Mouse (Mus musculus): ENCODE data around the gene Ankrd13b. TPM values are rescaled to one million over a fixed set of nuclear protein-coding genes. Genes with fewer than 3 reads are reported as not detected.

Ankrd13b gene
- polyA plus RNA-seq, 1 experiment from 2014 or later = 3.5 TPM

DNA sequence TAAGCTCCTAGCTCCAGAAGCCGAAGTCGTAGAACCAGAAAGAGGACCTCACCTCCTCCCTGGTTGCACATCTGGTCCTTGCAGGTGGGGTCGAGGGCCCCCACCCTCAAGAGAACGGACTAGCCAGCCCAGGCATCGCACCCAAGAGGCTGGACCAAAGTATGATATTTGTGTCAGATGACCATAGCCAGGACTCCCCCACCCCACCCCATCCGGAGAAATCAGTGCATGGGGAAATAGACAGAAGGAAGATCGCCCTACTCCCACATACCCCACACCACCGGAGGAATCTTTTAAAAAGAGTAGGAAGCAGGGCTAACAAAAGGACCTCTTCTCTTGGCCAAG, 26.4 kb downstream of the Ankrd13b start:
- Histone ChIP-seq H3K36me3 (peaks cover 8% of the 10 kb centered on the region; the same call in 1 of the 2 replicates), H3K9me3 (no peaks in the 10 kb centered on the region), H3K4me3 (peak overlapping the region; percentile 77), H3K4me1 (peaks cover 57% of the 10 kb centered on the region), H3K27ac (peak overlapping the region; percentile 91), H3K27me3 (ENCODE audit: insufficient read depth, poor library complexity, severe bottlenecking) (peaks cover 76% of the 10 kb centered on the region)
- 29% methylated on average over 8 of the region's 8 CpGs for WGBS
- DNase-seq (ENCODE audit: low spot score) = no peak

- H3K9me3 ChIP-seq = no peaks in the 10 kb centered on the region
- H3K4me1 ChIP-seq = peaks cover 51% of the 10 kb centered on the region
- peak; percentile 92 for DNase-seq (ENCODE audit: low spot score)
- H3K4me3 ChIP-seq = peak within 1 kb of the TSS; percentile 77
- peaks cover 70% of the 10 kb centered on the region for H3K27me3 ChIP-seq (ENCODE audit: insufficient read depth, poor library complexity, severe bottlenecking)
- under 1% methylated on average over 62 of the region's 73 CpGs for WGBS
- peak within 1 kb of the TSS; percentile 91 for H3K27ac ChIP-seq
- peaks cover 13% of the 10 kb centered on the region; the same call in 1 of the 2 replicates for H3K36me3 ChIP-seq
Measured at GRCm38 (mm10) chr11:77462283-77463100, 27.0 kb downstream of the Ankrd13b start, which contains the start of gene Coro6. TSS of gene Coro6 (plus strand) at chr11:77462411.

DNA sequence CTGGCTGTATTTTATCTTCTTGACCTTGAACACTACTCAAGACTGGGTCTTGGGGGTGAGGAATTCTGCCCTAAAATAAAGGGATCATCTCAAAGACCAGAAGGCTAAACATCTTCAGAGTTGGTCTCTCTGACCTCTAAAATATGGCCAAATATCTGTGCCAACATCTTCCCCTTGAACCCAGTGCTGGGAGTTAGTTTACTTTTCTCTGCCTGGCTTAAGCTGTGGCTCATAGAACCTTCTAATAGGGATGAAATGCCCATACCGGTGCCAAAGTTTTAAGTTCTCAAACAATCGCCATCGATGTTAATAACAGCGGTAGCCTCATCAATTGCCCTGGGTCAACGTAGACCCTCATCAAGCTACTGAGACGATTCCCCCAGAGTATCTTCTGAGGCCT, 27.6 kb downstream of the Ankrd13b start:
- Histone ChIP-seq H3K9me3 (no peaks in the 10 kb centered on the region), H3K36me3 (peaks cover 16% of the 10 kb centered on the region; the same call in 1 of the 2 replicates), H3K27me3 (ENCODE audit: insufficient read depth, poor library complexity, severe bottlenecking) (peaks cover 64% of the 10 kb centered on the region), H3K4me1 (peaks cover 45% of the 10 kb centered on the region), H3K27ac (peak overlapping the region; percentile 91), H3K4me3 (peak overlapping the region; percentile 77)
- 6% methylated on average over 6 of the region's 6 CpGs for WGBS
- DNase-seq (ENCODE audit: low spot score) = no peak

GRCm38 (mm10) chr11:77456866-77457265, 32.6 kb downstream of the Ankrd13b start:
- peaks cover 14% of the 10 kb centered on the region; the same call in 1 of the 2 replicates for H3K27me3 ChIP-seq (ENCODE audit: insufficient read depth, poor library complexity, severe bottlenecking)
- no peaks in the 10 kb centered on the region for H3K9me3 ChIP-seq
- H3K4me1 ChIP-seq = no peaks in the 10 kb centered on the region
- no peak overlapping the region for H3K27ac ChIP-seq
- 58% methylated on average over 6 of the region's 6 CpGs for WGBS
- DNase-seq (ENCODE audit: low spot score) = peak; percentile 65
- H3K4me3 ChIP-seq = no peak overlapping the region
- H3K36me3 ChIP-seq = peaks cover 39% of the 10 kb centered on the region

- H3K27me3 ChIP-seq (ENCODE audit: insufficient read depth, poor library complexity, severe bottlenecking) = peaks cover 5% of the 10 kb centered on the region; the same call in 1 of the 2 replicates
- 85% methylated on average over 9 of the region's 9 CpGs for WGBS
- DNase-seq (ENCODE audit: low spot score) = peak; percentile 71
- no peak overlapping the region for H3K27ac ChIP-seq
- H3K4me1 ChIP-seq = no peaks in the 10 kb centered on the region
- H3K9me3 ChIP-seq = no peaks in the 10 kb centered on the region
- H3K36me3 ChIP-seq = peaks cover 45% of the 10 kb centered on the region
- no peak overlapping the region for H3K4me3 ChIP-seq
Measured at GRCm38 (mm10) chr11:77455770-77456510, 33.5 kb downstream of the Ankrd13b start.

DNA sequence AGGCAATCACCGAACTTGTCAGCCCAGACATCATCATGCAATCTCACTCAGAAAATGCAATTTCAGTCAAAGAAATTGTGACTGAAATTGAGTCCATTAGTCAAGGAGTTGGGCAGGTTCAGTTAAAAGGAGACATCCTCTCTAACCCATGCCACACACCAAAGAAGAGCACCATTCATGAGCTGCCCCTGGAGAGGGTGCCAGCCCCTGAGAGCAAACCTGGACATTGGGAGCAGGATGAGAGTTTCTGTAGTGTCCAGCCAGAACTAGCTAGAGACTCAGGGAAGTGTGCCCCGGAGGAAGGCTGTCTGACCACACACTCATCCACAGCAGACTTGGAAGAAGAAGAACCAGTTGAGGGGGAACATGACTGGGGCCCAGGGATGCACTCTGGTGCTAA, 36.1 kb downstream of the Ankrd13b start:
- no peaks in the 10 kb centered on the region for H3K27me3 ChIP-seq (ENCODE audit: insufficient read depth, poor library complexity, severe bottlenecking)
- H3K36me3 ChIP-seq = peaks cover 66% of the 10 kb centered on the region
- no peaks in the 10 kb centered on the region for H3K4me1 ChIP-seq
- H3K4me3 ChIP-seq = no peak overlapping the region
- no peaks in the 10 kb centered on the region for H3K9me3 ChIP-seq
- WGBS = 85% methylated on average over 2 of the region's 2 CpGs
- no peak overlapping the region for H3K27ac ChIP-seq
- peak; percentile 60 for DNase-seq (ENCODE audit: low spot score)

- H3K9me3 ChIP-seq = no peaks in the 10 kb centered on the region
- H3K4me1 ChIP-seq = peaks cover 2% of the 10 kb centered on the region; the same call in 1 of the 2 replicates
- whole genome bisulfite sequencing = 95% methylated on average over 2 of the region's 2 CpGs
- no peak overlapping the region for H3K4me3 ChIP-seq
- no peaks in the 10 kb centered on the region for H3K27me3 ChIP-seq (ENCODE audit: insufficient read depth, poor library complexity, severe bottlenecking)
- H3K36me3 ChIP-seq = peaks cover 59% of the 10 kb centered on the region
- no peak for DNase-seq (ENCODE audit: low spot score)
- H3K27ac ChIP-seq = no peak overlapping the region
Measured at GRCm38 (mm10) chr11:77451670-77452069, 37.8 kb downstream of the Ankrd13b start.

DNA sequence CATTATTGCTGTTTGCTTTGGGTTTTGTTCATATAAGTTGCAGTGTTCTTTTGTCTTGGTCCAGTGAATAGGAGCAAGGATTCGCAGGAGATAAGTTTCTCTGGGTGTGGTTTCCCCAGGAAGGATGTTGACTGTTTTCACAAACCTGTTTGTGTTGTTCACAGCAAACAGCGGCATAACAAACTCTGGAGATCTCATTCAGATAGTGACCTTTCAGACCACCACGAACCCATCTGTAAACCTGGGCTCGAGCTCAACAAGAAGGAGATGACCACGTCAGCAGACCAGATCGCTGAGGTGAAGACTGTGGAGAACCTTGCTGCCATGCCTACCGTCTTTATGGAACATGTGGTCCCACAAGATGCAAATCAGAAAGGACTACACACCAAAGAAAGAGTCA, 40.3 kb downstream of the Ankrd13b start:
- no peaks in the 10 kb centered on the region for H3K9me3 ChIP-seq
- DNase-seq (ENCODE audit: low spot score) = no peak
- H3K27me3 ChIP-seq (ENCODE audit: insufficient read depth, poor library complexity, severe bottlenecking) = no peaks in the 10 kb centered on the region
- peaks cover 51% of the 10 kb centered on the region for H3K36me3 ChIP-seq
- no peak overlapping the region for H3K27ac ChIP-seq
- H3K4me1 ChIP-seq = peaks cover 10% of the 10 kb centered on the region; the same call in 1 of the 2 replicates
- WGBS = 89% methylated on average over 7 of the region's 7 CpGs
- no peak overlapping the region for H3K4me3 ChIP-seq

GRCm38 (mm10) chr11:77446628-77447041, 42.8 kb downstream of the Ankrd13b start:
- DNase-seq (ENCODE audit: low spot score) = peak; percentile 82
- Histone ChIP-seq H3K4me3 (no peak overlapping the region), H3K36me3 (peaks cover 48% of the 10 kb centered on the region), H3K4me1 (peaks cover 10% of the 10 kb centered on the region; the same call in 1 of the 2 replicates), H3K27me3 (ENCODE audit: insufficient read depth, poor library complexity, severe bottlenecking) (no peaks in the 10 kb centered on the region), H3K9me3 (no peaks in the 10 kb centered on the region), H3K27ac (peak overlapping the region; percentile 62; the same call in 1 of the 2 replicates)
- 29% methylated on average over 6 of the region's 6 CpGs for WGBS

DNA sequence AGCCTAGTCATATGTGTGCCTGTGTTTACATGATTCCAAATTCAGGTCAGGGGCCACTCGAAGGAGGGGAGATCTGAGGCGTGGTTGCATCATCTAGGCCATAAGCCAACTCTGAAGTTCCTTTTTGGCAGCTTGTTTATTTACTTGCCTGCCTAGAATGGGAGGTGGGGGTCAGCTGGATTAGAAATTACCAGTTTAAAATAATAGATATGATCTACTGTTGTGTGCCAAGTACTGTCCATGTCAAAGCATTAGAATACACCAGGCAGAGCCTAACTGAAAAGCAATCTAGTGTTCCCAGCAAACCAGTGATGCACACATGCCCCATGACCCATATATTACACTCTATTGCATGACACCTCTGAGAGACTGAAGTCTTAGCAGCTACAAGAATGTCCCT, 44.5 kb downstream of the Ankrd13b start:
- WGBS = 80% methylated on average over 2 of the region's 2 CpGs

DNA sequence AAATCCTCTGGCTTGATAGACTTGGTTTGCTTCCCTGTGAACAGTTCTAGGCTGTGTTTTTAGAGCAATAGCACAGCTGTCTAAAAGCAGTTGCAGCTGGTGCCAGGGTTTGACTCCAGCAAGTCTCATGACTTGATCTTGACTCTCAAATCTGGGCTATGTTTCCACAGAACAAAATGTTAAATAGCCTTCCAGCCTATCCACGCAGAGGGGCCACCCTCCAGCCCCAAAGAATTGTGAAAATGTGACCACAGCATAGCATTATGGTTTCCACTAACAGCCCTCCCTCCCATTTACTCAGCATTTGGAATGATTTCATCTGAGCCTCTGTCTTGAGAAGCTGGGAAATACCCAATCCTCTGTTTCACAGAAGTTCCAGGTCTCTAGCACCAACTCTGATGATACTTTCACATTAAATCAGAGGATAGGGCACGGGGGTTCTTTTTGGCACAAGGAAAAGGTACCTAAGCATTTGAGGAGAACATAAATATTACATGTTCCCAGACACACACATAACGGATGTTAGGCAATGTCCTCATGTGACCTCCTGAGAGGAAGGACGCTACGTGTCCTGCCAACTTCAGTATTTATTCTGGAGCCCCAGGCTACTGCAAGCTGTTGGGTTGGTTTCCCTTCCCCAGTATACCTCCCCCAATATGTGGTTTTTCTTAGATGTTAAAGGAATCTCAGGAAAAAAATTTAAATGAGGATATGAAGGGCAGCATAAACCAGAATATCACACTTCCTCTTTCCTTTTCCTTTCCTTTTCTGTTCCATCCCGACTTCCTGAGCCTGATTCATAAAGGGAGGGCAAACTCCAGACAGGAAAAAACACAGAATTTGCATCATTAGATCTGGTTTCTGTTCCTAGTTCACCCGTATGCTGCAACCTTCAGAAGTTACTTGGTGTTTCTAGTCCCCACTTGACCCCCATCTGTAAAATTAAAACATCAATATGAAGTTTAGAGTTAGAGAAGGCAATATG, 47.0 kb downstream of the Ankrd13b start:
- Histone ChIP-seq H3K36me3 (peaks cover 54% of the 10 kb centered on the region), H3K4me3 (no peak overlapping the region), H3K27ac (no peak overlapping the region), H3K27me3 (ENCODE audit: insufficient read depth, poor library complexity, severe bottlenecking) (no peaks in the 10 kb centered on the region), H3K4me1 (peaks cover 10% of the 10 kb centered on the region; the same call in 1 of the 2 replicates), H3K9me3 (no peaks in the 10 kb centered on the region)
- 74% methylated on average over 7 of the region's 7 CpGs for WGBS
- no peak for DNase-seq (ENCODE audit: low spot score)

More for the DNA sequence above, 44.5 kb downstream of the Ankrd13b start:
- DNase-seq (ENCODE audit: low spot score) = no peak
- H3K27ac ChIP-seq = no peak overlapping the region
- no peaks in the 10 kb centered on the region for H3K27me3 ChIP-seq (ENCODE audit: insufficient read depth, poor library complexity, severe bottlenecking)
- H3K4me3 ChIP-seq = no peak overlapping the region
- no peaks in the 10 kb centered on the region for H3K9me3 ChIP-seq
- peaks cover 10% of the 10 kb centered on the region; the same call in 1 of the 2 replicates for H3K4me1 ChIP-seq
- H3K36me3 ChIP-seq = peaks cover 48% of the 10 kb centered on the region

DNA sequence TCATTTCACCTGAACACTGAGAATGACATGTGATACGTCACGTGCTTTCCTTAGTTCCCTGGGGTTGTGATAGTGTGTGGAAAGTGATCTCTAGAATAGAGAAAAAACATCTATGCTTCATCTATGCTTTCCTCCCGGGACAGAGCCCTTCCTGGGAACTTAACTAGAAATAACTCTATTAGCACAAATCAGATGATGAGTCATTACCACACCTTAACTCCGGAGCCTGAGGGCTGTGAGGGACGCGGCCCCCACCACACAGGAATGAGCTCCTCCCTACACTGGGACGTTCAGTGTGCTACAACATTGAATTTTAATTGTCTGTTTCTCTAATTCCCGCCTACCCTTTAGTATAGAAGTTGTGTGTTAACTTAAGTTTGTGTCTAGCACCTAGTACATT, 48.5 kb downstream of the Ankrd13b start:
- Histone ChIP-seq H3K4me1 (0 out of 2 replicates have a peak, but pooled peaks cover 2% of the 10 kb centered on the region), H3K27ac (no peak overlapping the region), H3K36me3 (peaks cover 52% of the 10 kb centered on the region), H3K9me3 (no peaks in the 10 kb centered on the region), H3K4me3 (no peak overlapping the region), H3K27me3 (ENCODE audit: insufficient read depth, poor library complexity, severe bottlenecking) (no peaks in the 10 kb centered on the region)
- DNase-seq (ENCODE audit: low spot score) = no peak
- WGBS = 82% methylated on average over 8 of the region's 8 CpGs

Measured in heart, embryonic 10.5 days (tissue).